Mouse (Mus musculus) heart, postnatal 36 days (tissue): ENCODE data around the gene 1700125H20Rik. TPM values are rescaled to one million over a fixed set of nuclear protein-coding genes. Genes with fewer than 3 reads are reported as not detected.

Experiments
- DNase-seq, 2 experiments: peaks; one replicate each; pipeline ENCODE4 v3.0.0; 2021 to 2022
- intact Hi-C: fragments of 180-260 bp; cut with DNase I; formaldehyde crosslinking; loops from one replicate; pipeline ENCODE4 v1.15.1; 2025
- total RNA-seq, 2 experiments: library from RNA; stranded (reverse); gene quantifications; 2 replicates each; pipeline ENCODE4 v1.2.3; 2021

Gene 1700125H20Rik
- total RNA-seq, 2 experiments from 2014 or later: not detected

- DNase-seq: no peak
- intact Hi-C loops: loop anchor here (5.0 kb wide), 2 partner anchors 154 to 266 kb away; partner anchors contain the start of gene Znhit3
These were observed 13.1 kb downstream of the 1700125H20Rik start for GRCm38 (mm10) chr11:85183284-85183779.

- intact Hi-C loops: loop anchor here (5.0 kb wide), 2 partner anchors 153 to 267 kb away; partner anchors contain the start of gene Znhit3
- peak; percentile 21 to 50 for DNase-seq
These were observed 13.9 kb downstream of the 1700125H20Rik start for GRCm38 (mm10) chr11:85184082-85184481.

DNA sequence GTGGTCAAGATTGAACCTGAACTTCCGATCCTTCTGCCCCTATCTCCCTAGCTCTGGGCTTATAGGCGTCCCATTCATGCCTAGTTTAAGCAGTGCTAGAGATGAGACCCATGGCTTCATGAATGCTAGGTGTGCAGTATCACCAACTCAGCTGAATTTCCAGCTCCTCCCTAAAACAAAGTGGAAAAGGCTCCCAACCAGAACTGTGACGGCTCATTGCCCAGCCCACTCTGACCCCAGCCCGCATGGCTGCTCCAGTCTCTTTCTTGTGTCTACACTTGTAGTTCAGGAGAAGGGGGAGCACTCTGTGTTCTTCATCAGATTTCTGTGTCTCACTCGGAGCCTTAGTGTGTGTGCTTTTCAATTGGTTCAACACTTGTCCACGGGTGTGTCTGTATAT is 14.6 kb downstream of the 1700125H20Rik start:
- no peak for DNase-seq
- intact Hi-C loops: loop anchor here (5.0 kb wide), 2 partner anchors 152 to 268 kb away; partner anchors contain the start of gene Znhit3

- no peak for DNase-seq
- intact Hi-C loops: no loop called here
These were observed 18.9 kb downstream of the 1700125H20Rik start for GRCm38 (mm10) chr11:85189110-85189509.

DNA sequence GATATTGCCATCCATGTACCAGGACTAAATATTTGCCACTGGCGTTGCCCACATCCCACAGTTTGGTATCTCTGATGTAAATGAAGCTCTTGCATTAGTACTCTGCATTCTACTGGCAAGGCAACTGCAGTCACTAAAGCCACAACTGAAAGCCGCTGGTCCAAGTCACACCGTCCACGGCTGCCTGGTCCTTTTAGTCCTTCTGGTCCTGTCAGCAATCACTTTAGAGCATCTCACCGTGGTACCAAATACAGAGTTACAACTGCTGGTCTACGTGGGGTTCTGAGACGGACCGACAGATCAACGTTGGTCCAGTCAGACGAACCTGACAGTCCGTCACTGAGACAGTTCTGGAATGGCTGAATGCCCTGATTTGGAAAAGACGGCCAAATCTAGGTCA is 20.5 kb downstream of the 1700125H20Rik start:
- DNase-seq: no peak
- intact Hi-C loops: no loop called here

DNA sequence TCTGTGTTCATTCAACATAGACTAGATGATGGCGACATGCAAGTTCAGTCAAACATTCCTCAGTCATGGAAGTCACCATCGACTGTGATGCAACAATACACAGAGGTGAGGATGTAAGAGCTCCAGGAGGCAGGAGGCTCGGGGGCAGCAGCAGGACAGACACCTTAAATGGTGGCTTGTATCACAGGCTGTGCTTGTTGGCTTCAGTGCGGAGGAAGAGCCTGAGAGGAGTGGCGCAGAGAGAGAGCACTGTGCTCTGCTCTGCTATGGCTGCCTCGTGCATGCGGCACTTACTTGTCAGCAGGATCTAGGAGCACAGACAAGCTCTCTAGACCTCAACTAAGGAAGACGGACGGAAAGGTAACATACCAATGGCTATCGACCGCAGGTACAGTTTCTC is 24.0 kb downstream of the 1700125H20Rik start:
- DNase-seq: no peak
- intact Hi-C loops: no loop called here

DNA sequence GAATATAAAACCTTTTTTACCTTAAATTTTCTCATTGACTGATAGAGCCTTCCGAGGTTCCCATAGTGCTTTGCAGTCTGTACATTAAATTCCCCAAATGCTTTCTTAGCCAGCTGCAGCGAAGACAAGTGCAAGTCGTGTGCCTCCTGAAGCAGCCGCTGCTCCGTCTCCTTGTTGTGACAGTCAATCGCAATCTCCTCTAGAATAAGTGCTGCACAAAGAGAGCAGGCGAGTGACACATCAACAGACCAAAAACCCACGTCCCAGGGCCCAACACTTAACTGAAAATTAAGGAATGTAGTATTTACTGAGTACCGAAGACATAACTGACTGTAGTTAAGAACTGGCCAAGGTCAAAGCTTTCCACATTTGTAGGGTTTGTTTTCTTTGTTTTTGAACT is 25.8 kb downstream of the 1700125H20Rik start:
- DNase-seq: no peak
- intact Hi-C loops: no loop called here

DNA sequence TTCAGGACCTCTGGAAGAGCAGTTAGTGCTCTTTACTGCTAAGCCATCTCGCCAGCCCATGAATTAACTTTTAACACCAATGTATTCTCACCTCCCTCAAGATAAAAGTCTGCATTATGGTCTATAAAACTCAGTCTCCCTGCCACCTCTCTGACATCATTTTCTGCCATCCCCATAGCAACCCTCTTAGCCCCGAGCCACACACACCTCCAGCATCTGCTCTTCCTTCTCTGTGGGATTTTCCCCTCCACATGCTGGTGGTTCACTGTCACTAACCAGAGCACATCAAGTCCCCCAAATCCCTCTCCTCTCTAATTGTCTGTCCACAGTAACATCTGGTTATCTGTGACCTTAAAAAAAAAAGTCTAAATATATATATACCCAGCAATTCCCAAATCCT is 28.7 kb downstream of the 1700125H20Rik start:
- intact Hi-C loops: no loop called here

DNA sequence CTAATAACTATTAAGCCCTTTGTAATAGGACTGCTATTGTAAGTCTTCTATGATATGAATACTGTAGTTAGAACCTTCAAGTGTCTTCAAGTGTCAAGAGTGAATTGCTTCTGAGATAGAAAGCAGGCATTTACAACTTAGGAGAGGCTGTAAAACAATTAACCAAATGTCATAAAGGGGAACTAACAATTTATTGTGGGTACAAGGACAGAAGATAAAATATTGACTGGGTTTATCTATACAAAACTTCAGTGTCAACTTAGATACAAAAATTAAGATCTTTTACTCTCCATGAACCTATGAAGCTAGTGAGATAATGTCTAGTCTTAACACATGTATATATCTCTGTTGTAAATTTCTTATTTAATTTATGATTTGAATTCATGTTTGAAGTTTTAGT is 36.0 kb downstream of the 1700125H20Rik start:
- DNase-seq: no peak
- intact Hi-C loops: no loop called here

More for the DNA sequence above, 28.7 kb downstream of the 1700125H20Rik start:
- no peak for DNase-seq

- DNase-seq: no peak
- intact Hi-C loops: no loop called here
These were observed 40.9 kb downstream of the 1700125H20Rik start for GRCm38 (mm10) chr11:85211151-85211550.

GRCm38 (mm10) chr11:85213215-85213614 is 43.0 kb downstream of the 1700125H20Rik start:
- no peak for DNase-seq
- intact Hi-C loops: no loop called here

DNA sequence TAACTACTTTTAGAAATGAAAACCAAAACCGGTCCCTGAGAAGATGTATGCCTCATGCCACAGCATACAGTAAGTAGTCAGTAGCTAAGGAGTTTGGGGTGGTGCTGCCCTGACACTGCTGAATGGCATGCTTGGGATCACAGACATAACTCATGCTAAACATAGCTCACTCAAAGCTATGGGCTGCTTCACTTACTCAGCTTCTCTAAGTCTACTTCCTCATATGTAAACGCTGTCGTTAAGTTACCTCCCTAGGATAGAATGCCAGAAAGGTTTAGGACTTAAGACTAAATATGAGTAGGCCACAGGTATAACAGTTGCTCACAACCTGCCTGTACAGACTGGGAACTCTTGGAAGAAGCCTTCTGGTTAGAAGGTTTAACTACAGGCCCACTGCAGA is 44.5 kb downstream of the 1700125H20Rik start:
- intact Hi-C loops: no loop called here

GRCm38 (mm10) chr11:85219014-85219413 is 48.8 kb downstream of the 1700125H20Rik start:
- no peak for DNase-seq
- intact Hi-C loops: no loop called here

More for the DNA sequence above, 44.5 kb downstream of the 1700125H20Rik start:
- DNase-seq: no peak

- no peak for DNase-seq
- intact Hi-C loops: no loop called here
These were observed 52.4 kb downstream of the 1700125H20Rik start for GRCm38 (mm10) chr11:85222561-85222960.

DNA sequence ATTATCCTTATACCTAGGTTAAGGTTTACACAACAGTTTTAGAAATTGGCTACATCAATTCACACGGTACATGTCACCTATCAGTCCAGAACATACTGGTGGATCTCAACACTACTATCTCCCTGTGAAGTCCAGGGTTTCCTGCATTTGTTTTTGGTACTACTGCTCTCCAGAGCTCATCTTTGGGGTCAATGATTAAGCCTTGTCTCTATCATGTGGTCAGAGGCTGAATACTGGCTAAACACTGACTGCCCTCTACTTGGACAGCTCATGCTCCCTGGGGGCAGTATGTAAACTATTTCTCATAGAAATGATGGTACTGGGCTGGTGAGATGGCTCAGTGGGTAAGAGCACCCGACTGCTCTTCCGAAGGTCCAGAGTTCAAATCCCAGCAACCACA is 53.0 kb downstream of the 1700125H20Rik start:
- intact Hi-C loops: no loop called here
- no peak for DNase-seq

Other genes starting within 250 kb of the 1700125H20Rik start
- gene Car4, start 212.6 kb upstream of the 1700125H20Rik start, total RNA-seq: 10 to 100 TPM; 36.6 to 67.0 TPM
- gene Usp32, start 30.2 kb upstream of the 1700125H20Rik start, total RNA-seq: 10 to 100 TPM; 20.2 to 22.6 TPM
- gene Appbp2, start 64.7 kb downstream of the 1700125H20Rik start, total RNA-seq: 10 to 100 TPM; 14.7 to 16.8 TPM
- 10 to 100 TPM; 10.5 to 11.3 TPM for gene Ppm1d, start 140.8 kb downstream of the 1700125H20Rik start, total RNA-seq
- gene Bcas3, start 182.8 kb downstream of the 1700125H20Rik start, total RNA-seq: 10 to 100 TPM; 35.8 to 48.8 TPM